Mouse (Mus musculus): ENCODE results near the gene Zmynd10.

The Zmynd10 gene

DNA sequence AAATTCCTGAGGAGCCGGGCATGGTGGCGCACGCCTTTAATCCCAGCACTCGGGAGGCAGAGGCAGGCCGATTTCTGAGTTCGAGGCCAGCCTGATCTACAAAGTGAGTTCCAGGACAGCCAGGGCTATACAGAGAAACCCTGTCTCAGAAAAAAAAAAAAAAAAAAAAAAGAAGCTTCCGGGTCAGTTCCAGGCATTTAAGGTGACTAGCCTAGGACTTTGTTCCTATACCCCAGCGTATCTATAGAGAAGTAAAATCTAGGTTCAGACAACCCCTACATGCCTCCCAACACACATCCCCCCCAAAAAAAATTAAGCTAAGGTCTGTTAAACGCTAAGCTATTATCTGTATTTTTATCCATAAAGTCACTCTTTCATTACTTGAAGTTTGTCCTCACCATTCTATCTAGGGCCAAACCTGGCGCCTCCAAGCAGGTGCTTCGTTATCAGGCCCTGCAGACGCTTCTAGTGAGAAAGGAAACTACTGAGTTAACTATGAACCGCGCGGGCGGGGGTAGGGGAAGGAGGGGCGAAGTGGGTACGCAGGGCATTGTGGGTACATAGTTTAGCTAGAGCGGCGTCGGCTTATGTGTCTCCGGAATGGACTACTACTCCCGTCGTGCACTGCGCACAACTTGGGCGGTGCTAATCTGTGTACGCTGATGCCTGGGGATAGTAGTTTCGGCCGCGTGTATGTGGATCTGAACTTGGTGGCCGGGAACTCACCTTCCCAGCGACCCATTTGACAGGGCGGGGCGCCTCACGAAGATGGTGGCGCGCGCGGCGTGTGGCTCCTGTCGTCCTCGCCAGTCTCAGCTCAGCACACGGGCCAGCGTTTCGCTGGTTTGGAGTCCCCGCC, 40.1 kb downstream of the Zmynd10 start, which contains the start of gene Ifrd2:
TSS of gene Ifrd2 (plus strand) at position 669 of the 859 bp plus-strand sequence.
- H3K4me3 ChIP-seq (replicated peaks; ENCODE audit: low read length) = peak within 1 kb of the TSS; percentile 94
- peaks cover 62% of the 10 kb centered on the region for H3K4me1 ChIP-seq (replicated peaks; ENCODE audit: low read depth, low read length)
- H3K36me3 ChIP-seq (ENCODE audit: insufficient read depth, low read length) = peaks cover 61% of the 10 kb centered on the region
- TF ChIP-seq NANOG (IDR thresholded peaks at IDR 0.05; ENCODE audit: borderline replicate concordance, low read length) (no peak), CTCF (conservative IDR thresholded peaks at IDR 0.05; ENCODE audit: low read length) (no peak), POU5F1 (IDR thresholded peaks at IDR 0.05; ENCODE audit: borderline replicate concordance, low read length) (no peak)
- peaks cover 2% of the 10 kb centered on the region; the same call in 1 of the 2 replicates for H3K27me3 ChIP-seq (ENCODE audit: insufficient read depth, low read length)
- H3K9me3 ChIP-seq (ENCODE audit: low read length) = no peaks in the 10 kb centered on the region

GRCm38 (mm10) chr9:107587833-107588639, 40.9 kb downstream of the Zmynd10 start:
- H3K4me1 ChIP-seq (replicated peaks; ENCODE audit: low read depth, low read length) = peaks cover 61% of the 10 kb centered on the region
- H3K36me3 ChIP-seq (ENCODE audit: insufficient read depth, low read length) = peaks cover 61% of the 10 kb centered on the region
- no peaks in the 10 kb centered on the region for H3K9me3 ChIP-seq (ENCODE audit: low read length)
- TF ChIP-seq POU5F1 (IDR thresholded peaks at IDR 0.05; ENCODE audit: borderline replicate concordance, low read length) = no peak
- TF ChIP-seq CTCF (conservative IDR thresholded peaks at IDR 0.05; ENCODE audit: low read length) = no peak
- no peak for TF ChIP-seq NANOG (IDR thresholded peaks at IDR 0.05; ENCODE audit: borderline replicate concordance, low read length)
- H3K4me3 ChIP-seq (replicated peaks; ENCODE audit: low read length) = peak overlapping the region; percentile 94
- peaks cover 3% of the 10 kb centered on the region; the same call in 1 of the 2 replicates for H3K27me3 ChIP-seq (ENCODE audit: insufficient read depth, low read length)

DNA sequence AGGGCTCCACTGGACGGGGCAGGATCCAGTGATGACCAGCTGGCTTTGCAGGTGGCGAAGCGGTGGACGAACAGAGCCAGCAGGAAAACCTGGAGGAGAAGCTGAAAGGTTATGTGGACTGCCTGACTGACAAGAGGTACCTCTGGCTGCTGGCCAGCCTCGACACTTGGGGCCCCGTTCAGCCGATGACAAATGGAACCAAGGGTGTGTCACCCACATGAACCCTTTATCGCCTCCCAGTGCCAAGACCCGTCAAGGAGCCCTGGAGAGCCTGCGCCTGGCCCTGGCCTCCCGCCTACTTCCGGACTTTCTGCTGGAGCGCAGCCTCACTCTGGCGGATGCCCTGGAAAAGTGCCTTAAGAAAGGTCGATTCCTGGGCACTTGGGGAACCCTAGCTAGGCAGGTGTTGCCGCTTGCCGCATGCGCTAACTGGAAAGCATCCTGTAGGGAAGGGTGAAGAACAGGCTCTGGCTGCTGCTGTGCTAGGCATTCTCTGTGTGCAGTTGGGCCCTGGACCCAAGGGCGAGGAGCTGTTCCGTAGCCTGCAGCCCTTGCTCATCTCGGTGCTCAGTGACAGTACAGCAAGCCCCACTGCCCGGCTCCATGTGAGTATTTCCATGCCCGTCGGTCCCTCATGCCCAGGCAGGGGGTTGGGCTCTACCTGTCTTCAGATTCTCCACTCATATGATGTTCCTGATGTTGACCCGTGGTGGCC, 43.1 kb downstream of the Zmynd10 start:
- TF ChIP-seq POU5F1 (IDR thresholded peaks at IDR 0.05; ENCODE audit: borderline replicate concordance, low read length) (no peak), NANOG (IDR thresholded peaks at IDR 0.05; ENCODE audit: borderline replicate concordance, low read length) (no peak), CTCF (conservative IDR thresholded peaks at IDR 0.05; ENCODE audit: low read length) (no peak)
- Histone ChIP-seq H3K27me3 (ENCODE audit: insufficient read depth, low read length) (peaks cover 3% of the 10 kb centered on the region; the same call in 1 of the 2 replicates), H3K36me3 (ENCODE audit: insufficient read depth, low read length) (peaks cover 66% of the 10 kb centered on the region), H3K9me3 (ENCODE audit: low read length) (no peaks in the 10 kb centered on the region), H3K4me1 (replicated peaks; ENCODE audit: low read depth, low read length) (peaks cover 81% of the 10 kb centered on the region), H3K4me3 (replicated peaks; ENCODE audit: low read length) (0 out of 2 replicates have a peak overlapping the region, but pooled peaks have one; percentile 10)

DNA sequence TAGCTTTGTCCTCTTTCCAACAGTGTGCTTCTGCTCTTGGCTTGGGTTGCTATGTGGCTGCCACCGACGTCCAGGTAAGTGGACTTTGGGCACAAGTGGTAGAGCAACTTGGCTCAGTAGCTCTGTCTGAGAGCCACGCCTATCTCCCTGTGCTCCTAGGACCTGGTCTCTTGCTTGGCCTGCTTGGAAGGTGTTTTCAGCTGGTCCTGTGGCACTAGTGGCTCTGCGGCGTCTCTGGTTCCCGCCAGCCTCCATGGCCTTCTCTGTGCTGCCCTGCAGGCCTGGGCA, 43.6 kb downstream of the Zmynd10 start:
- peaks cover 6% of the 10 kb centered on the region for H3K27me3 ChIP-seq (ENCODE audit: insufficient read depth, low read length)
- H3K4me3 ChIP-seq (replicated peaks; ENCODE audit: low read length) = 0 out of 2 replicates have a peak overlapping the region, but pooled peaks have one; percentile 10
- TF ChIP-seq NANOG (IDR thresholded peaks at IDR 0.05; ENCODE audit: borderline replicate concordance, low read length) (no peak), POU5F1 (IDR thresholded peaks at IDR 0.05; ENCODE audit: borderline replicate concordance, low read length) (no peak), CTCF (conservative IDR thresholded peaks at IDR 0.05; ENCODE audit: low read length) (no peak)
- H3K9me3 ChIP-seq (ENCODE audit: low read length) = no peaks in the 10 kb centered on the region
- peaks cover 69% of the 10 kb centered on the region for H3K36me3 ChIP-seq (ENCODE audit: insufficient read depth, low read length)
- peaks cover 77% of the 10 kb centered on the region for H3K4me1 ChIP-seq (replicated peaks; ENCODE audit: low read depth, low read length)

DNA sequence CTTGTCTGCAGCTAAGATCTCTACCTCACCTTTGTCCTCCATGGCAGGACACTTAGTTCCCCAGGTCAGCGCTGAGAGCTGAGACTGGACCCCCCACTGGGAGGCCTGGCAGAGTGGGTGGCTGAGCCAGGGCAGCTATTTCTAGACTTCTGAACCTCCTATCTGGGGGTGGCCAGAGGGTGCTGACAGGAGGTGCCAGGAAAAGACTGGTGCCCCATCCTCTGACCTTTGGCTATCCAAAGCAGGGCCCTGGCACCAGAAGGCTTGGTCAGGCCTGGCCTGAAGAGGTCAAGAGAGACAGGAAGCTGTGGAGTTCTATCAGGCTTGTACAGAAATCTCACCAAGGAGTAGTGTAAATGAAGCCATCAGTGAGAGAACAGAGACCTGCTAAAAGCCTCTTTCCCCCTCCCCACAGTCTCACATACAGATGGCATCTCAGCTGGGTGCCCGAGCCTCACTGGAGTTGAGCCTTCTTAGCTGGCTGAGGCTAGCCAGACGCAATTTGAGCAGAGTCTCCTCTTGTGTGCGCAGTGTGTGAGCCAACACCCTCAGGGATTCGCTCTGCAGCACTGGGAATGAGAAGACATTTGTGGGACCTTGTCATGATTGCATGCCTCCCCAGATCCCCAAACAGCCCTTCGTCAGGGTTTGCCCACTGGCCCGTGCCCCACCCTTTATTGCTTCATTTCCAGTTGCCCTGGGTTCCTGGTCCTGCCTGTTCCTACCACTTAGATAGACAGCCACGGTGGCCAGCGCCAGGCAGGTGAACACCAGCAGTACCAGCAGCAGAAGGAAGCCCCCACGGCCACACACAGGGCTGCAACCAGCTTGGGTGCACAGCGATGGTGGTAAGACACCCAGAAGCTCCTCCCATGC, 46.2 kb downstream of the Zmynd10 start:
- Histone ChIP-seq H3K36me3 (ENCODE audit: insufficient read depth, low read length) (peaks cover 73% of the 10 kb centered on the region), H3K9me3 (ENCODE audit: low read length) (no peaks in the 10 kb centered on the region), H3K4me1 (replicated peaks; ENCODE audit: low read depth, low read length) (peaks cover 69% of the 10 kb centered on the region), H3K27me3 (ENCODE audit: insufficient read depth, low read length) (peaks cover 32% of the 10 kb centered on the region), H3K4me3 (replicated peaks; ENCODE audit: low read length) (peak overlapping the region; percentile 15; the same call in 1 of the 2 replicates)
- TF ChIP-seq POU5F1 (IDR thresholded peaks at IDR 0.05; ENCODE audit: borderline replicate concordance, low read length) = no peak

GRCm38 (mm10) chr9:107594281-107595062, 47.4 kb downstream of the Zmynd10 start:
- Histone ChIP-seq H3K27me3 (ENCODE audit: insufficient read depth, low read length) (peaks cover 43% of the 10 kb centered on the region), H3K4me3 (replicated peaks; ENCODE audit: low read length) (0 out of 2 replicates have a peak overlapping the region, but pooled peaks have one; percentile 15), H3K36me3 (ENCODE audit: insufficient read depth, low read length) (peaks cover 63% of the 10 kb centered on the region), H3K4me1 (replicated peaks; ENCODE audit: low read depth, low read length) (peaks cover 69% of the 10 kb centered on the region), H3K9me3 (ENCODE audit: low read length) (no peaks in the 10 kb centered on the region)
- no peak for TF ChIP-seq POU5F1 (IDR thresholded peaks at IDR 0.05; ENCODE audit: borderline replicate concordance, low read length)
- TF ChIP-seq NANOG (IDR thresholded peaks at IDR 0.05; ENCODE audit: borderline replicate concordance, low read length) = peak; percentile 99

All from E14TG2a.4 (cell line).